Mouse (Mus musculus) hindbrain, embryonic 16.5 days (tissue): Measurements from ENCODE around the gene Cep170. TPM values are rescaled to one million over a fixed set of nuclear protein-coding genes. Genes with fewer than 3 reads are reported as not detected.

Source experiments
- ATAC-seq: fragments of 200-750 bp; cut with Nextera tagmentation; 2 replicates; pipeline ENCODE4 v1.8.0; 2017; ENCODE audit warnings: moderate TSS enrichment, moderate library complexity
- H3K27ac ChIP-seq: fragments of 300-500 bp; sonication (generic); 2 replicates; pipeline ENCODE4 v1.5.1; 2014; ENCODE audit warnings: low read depth, mild to moderate bottlenecking, control low read depth, low read length, moderate library complexity
- H3K27me3 ChIP-seq: fragments of 300-500 bp; sonication (generic); replicated peaks from 2 replicates; pipeline ENCODE4 v1.6.1; 2014; ENCODE audit warnings: low read length; ENCODE audit not compliant: control insufficient read depth, insufficient read depth
- H3K36me3 ChIP-seq: fragments of 300-500 bp; sonication (generic); 2 replicates; pipeline ENCODE4 v1.6.1; 2014; ENCODE audit warnings: mild to moderate bottlenecking, low read length, moderate library complexity, mixed read lengths; ENCODE audit not compliant: control insufficient read depth, insufficient read depth
- H3K4me1 ChIP-seq: fragments of 300-500 bp; sonication (generic); 2 replicates; pipeline ENCODE4 v1.6.1; 2014; ENCODE audit warnings: low read depth, low read length; ENCODE audit not compliant: control insufficient read depth, insufficient read depth
- H3K4me2 ChIP-seq: fragments of 300-500 bp; sonication (generic); 2 replicates; pipeline ENCODE4 v1.6.1; 2014; ENCODE audit warnings: mild to moderate bottlenecking, low read length, control low read depth, moderate library complexity
- H3K4me3 ChIP-seq: fragments of 300-500 bp; sonication (generic); 2 replicates; pipeline ENCODE4 v1.5.1; 2014; ENCODE audit warnings: mild to moderate bottlenecking, low read length, control low read depth, moderate library complexity
- H3K9ac ChIP-seq: fragments of 300-500 bp; sonication (generic); 2 replicates; pipeline ENCODE4 v1.6.1; 2014; ENCODE audit warnings: low read depth, mild to moderate bottlenecking, control low read depth, low read length, moderate library complexity
- H3K9me3 ChIP-seq: fragments of 300-500 bp; sonication (generic); 2 replicates; pipeline ENCODE4 v1.6.1; 2014; ENCODE audit warnings: mild to moderate bottlenecking, low read length, moderate library complexity; ENCODE audit not compliant: control insufficient read depth
- WGBS: fragments of 180-500 bp; shearing (Covaris S2); extraction: QIAGEN DNeasy Blood & Tissue Kit; methylation state at CpG from one replicate; pipeline ENCODE4 v1.1.7; 2014; 5-methylcytosine and 5-hydroxymethylcytosine counted together
- polyA plus RNA-seq: library from polyadenylated mRNA; unstranded; fragments of >200 nt; fragmentation: Nextera tagmentation; extraction: Ambion mirVana; gene quantifications from 2 replicates; pipeline ENCODE4 v1.2.1, GENCODE M21; 2015

Cep170 gene
- polyA plus RNA-seq, 1 experiment from 2014 or later, result 91.4 TPM

- H3K4me2 ChIP-seq, result no peak overlapping the region
- H3K27ac ChIP-seq, result no peak overlapping the region
- H3K4me1 ChIP-seq, result no peaks in the 10 kb centered on the region; the same call in 1 of the 2 replicates
- no peak for ATAC-seq
- no peak overlapping the region for H3K4me3 ChIP-seq
- no peak overlapping the region for H3K9ac ChIP-seq
- no peaks in the 10 kb centered on the region for H3K9me3 ChIP-seq
- H3K27me3 ChIP-seq, result no peaks in the 10 kb centered on the region
- H3K36me3 ChIP-seq, result 0 out of 2 replicates have a peak, but pooled peaks cover 7% of the 10 kb centered on the region
- WGBS, result 87% methylated on average over 1 of the region's 1 CpGs
These were observed 21.7 kb downstream of the Cep170 start for GRCm38 (mm10) chr1:176792175-176792574.

GRCm38 (mm10) chr1:176789326-176789725 is 24.5 kb downstream of the Cep170 start:
- 86% methylated on average over 7 of the region's 7 CpGs for WGBS
- Histone ChIP-seq H3K4me3 (no peak overlapping the region), H3K4me2 (no peak overlapping the region), H3K36me3 (peaks cover 10% of the 10 kb centered on the region; the same call in 1 of the 2 replicates), H3K27me3 (no peaks in the 10 kb centered on the region), H3K27ac (no peak overlapping the region), H3K4me1 (no peaks in the 10 kb centered on the region), H3K9ac (no peak overlapping the region), H3K9me3 (no peaks in the 10 kb centered on the region)
- no peak for ATAC-seq

GRCm38 (mm10) chr1:176774533-176774932 is 39.3 kb downstream of the Cep170 start:
- H3K36me3 ChIP-seq, result peaks cover 10% of the 10 kb centered on the region
- H3K9me3 ChIP-seq, result no peaks in the 10 kb centered on the region
- no peak overlapping the region for H3K4me2 ChIP-seq
- no peak overlapping the region for H3K9ac ChIP-seq
- WGBS, result 47% methylated on average over 4 of the region's 4 CpGs
- H3K4me3 ChIP-seq, result no peak overlapping the region
- no peaks in the 10 kb centered on the region for H3K27me3 ChIP-seq
- H3K4me1 ChIP-seq, result no peaks in the 10 kb centered on the region
- H3K27ac ChIP-seq, result no peak overlapping the region
- no peak; the same call in 1 of the 2 replicates for ATAC-seq

DNA sequence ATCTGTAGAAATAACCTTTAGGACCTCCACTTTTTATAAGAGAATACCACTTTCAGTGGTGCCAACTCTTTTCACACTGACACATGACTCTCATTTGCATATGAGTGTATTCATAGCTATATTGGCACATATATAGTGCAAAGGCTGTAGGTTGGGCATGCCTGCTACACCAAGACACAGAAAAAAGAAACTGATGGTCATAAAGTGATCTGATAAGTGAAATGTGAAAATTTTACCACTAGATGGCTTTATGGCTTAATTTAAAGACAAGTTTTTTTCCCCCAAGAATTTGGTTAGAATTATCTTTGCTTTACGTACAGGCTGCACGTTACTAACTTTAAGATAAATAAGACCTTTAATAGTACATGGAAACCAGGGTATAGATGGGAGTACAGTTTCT is 51.6 kb downstream of the Cep170 start:
- Histone ChIP-seq H3K9ac (no peak overlapping the region), H3K27ac (no peak overlapping the region), H3K4me3 (no peak overlapping the region), H3K36me3 (peaks cover 5% of the 10 kb centered on the region; the same call in 1 of the 2 replicates), H3K9me3 (no peaks in the 10 kb centered on the region), H3K4me1 (no peaks in the 10 kb centered on the region), H3K4me2 (no peak overlapping the region), H3K27me3 (no peaks in the 10 kb centered on the region)
- WGBS, result 78% methylated on average over 2 of the region's 2 CpGs
- ATAC-seq, result no peak

DNA sequence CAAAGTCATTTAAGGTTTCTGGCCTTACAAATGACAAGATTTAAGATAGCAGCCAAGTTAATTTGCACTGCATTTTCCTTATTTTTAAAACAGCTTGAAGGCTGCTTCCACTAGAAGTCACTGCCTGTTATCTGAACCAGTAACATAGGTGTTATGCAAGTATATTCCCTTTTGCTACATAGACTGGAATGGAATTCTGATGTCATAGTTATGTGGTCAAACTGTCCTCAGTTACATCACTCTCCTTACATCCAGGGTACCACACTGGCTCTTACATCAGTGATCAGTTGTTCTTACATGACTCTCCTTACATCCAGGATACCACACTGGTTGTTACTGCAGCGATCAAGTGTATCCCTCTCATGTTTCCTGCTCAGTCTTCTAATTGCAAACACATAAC is 53.2 kb downstream of the Cep170 start:
- Histone ChIP-seq H3K4me2 (no peak overlapping the region), H3K27me3 (no peaks in the 10 kb centered on the region), H3K4me1 (no peaks in the 10 kb centered on the region), H3K36me3 (peaks cover 11% of the 10 kb centered on the region), H3K27ac (no peak overlapping the region), H3K9me3 (no peaks in the 10 kb centered on the region), H3K4me3 (no peak overlapping the region), H3K9ac (no peak overlapping the region)
- ATAC-seq, result no peak
- 98% methylated on average over 1 of the region's 1 CpGs for WGBS

- Histone ChIP-seq H3K27me3 (no peaks in the 10 kb centered on the region), H3K9ac (no peak overlapping the region), H3K27ac (no peak overlapping the region), H3K4me3 (no peak overlapping the region), H3K4me2 (no peak overlapping the region), H3K9me3 (no peaks in the 10 kb centered on the region), H3K4me1 (0 out of 2 replicates have a peak, but pooled peaks cover 3% of the 10 kb centered on the region), H3K36me3 (peaks cover 11% of the 10 kb centered on the region)
- WGBS, result 93% methylated on average over 9 of the region's 9 CpGs
- peak; percentile 45; the same call in 1 of the 2 replicates for ATAC-seq
These were observed 58.3 kb downstream of the Cep170 start for GRCm38 (mm10) chr1:176755586-176755985.

DNA sequence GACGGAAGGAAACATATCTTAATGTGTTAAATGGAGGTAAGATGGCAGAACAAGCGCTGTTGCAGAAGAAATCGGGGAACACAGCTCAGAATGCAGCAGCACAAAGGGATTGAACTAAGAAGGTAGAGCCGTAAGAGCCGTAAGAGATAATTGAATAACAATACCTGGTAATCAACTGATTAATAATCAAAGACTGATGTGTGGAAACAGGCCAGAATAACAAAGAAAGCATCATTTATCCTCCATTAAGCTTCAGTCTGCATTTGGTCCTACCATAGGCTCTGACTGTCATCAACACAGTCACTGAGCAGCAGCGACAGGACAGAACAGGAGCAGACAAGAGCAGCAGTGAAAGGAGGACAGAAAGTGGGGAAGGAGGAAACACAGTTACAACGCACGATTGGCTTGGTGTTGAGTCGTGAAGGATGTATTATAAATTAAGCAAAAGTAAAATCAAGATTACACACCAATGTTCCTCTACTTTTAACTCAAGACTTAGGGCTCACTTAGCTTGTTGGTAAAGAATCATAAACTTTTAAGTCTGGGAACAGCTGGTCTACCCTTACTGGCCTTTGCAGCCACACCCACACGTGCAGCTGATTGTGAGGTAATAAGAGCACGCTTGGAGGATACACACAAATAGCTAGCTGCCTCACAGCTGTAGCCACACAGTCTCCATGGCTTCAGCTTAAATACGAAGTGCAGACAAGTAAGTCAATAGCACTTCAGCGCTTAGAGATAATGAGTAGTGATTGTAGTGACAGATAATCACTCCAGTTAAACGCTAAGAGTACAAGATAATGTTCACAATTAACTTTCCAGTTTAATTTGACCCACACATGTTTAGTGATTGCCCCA is 59.8 kb downstream of the Cep170 start:
- peaks cover 13% of the 10 kb centered on the region for H3K36me3 ChIP-seq
- H3K9me3 ChIP-seq, result no peaks in the 10 kb centered on the region
- H3K4me1 ChIP-seq, result 0 out of 2 replicates have a peak, but pooled peaks cover 3% of the 10 kb centered on the region
- 58% methylated on average over 14 of the region's 14 CpGs for WGBS
- no peaks in the 10 kb centered on the region for H3K27me3 ChIP-seq
- ATAC-seq, result 0 out of 2 replicates have a peak, but pooled peaks have one; percentile 45
- H3K4me3 ChIP-seq, result no peak overlapping the region
- no peak overlapping the region for H3K27ac ChIP-seq
- H3K4me2 ChIP-seq, result no peak overlapping the region
- no peak overlapping the region for H3K9ac ChIP-seq

- peaks cover 8% of the 10 kb centered on the region; the same call in 1 of the 2 replicates for H3K36me3 ChIP-seq
- 0 out of 2 replicates have a peak, but pooled peaks cover 3% of the 10 kb centered on the region for H3K4me1 ChIP-seq
- H3K27ac ChIP-seq, result no peak overlapping the region
- H3K4me3 ChIP-seq, result no peak overlapping the region
- no peaks in the 10 kb centered on the region for H3K27me3 ChIP-seq
- H3K4me2 ChIP-seq, result no peak overlapping the region
- no peaks in the 10 kb centered on the region for H3K9me3 ChIP-seq
- WGBS, result 92% methylated on average over 7 of the region's 7 CpGs
- no peak for ATAC-seq
- H3K9ac ChIP-seq, result no peak overlapping the region
These were observed 64.2 kb downstream of the Cep170 start for GRCm38 (mm10) chr1:176749708-176750107.

DNA sequence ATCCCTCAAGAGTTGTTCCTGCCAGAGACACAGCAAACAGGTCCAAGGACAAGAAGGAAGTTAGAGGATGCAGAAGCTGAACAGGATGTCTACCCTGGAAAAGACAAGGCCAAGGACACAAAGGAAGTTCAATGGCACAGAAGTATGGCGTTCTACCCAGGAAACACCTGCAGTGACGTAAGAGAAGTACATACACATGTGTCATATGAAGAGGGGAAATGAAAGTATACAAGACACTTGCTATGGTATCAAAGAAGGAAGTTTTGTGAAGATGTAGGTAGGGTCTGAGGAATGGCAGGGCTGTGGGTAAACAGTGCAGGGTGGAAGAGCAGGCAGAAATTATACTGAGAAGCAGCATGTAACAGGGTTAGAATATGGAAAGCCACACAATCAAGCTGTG is 81.0 kb downstream of the Cep170 start:
- no peak overlapping the region for H3K27ac ChIP-seq
- no peaks in the 10 kb centered on the region for H3K9me3 ChIP-seq
- ATAC-seq, result no peak
- no peak overlapping the region for H3K9ac ChIP-seq
- no peak overlapping the region for H3K4me3 ChIP-seq
- no peaks in the 10 kb centered on the region for H3K27me3 ChIP-seq
- WGBS, result 91% methylated on average over 2 of the region's 2 CpGs
- peaks cover 38% of the 10 kb centered on the region for H3K36me3 ChIP-seq
- H3K4me1 ChIP-seq, result no peaks in the 10 kb centered on the region
- no peak overlapping the region for H3K4me2 ChIP-seq
